Mouse (Mus musculus): Measurements from ENCODE around the gene Dand5. TPM values are rescaled to one million over a fixed set of nuclear protein-coding genes. Genes with fewer than 3 reads are reported as not detected.
A peak's percentile ranks its signal among the peaks of the same experiment; 100 is the strongest.

Gene Dand5
- total RNA-seq (2014; rRNA removed) (0.94 and 1.8 TPM in 2 replicates), polyA plus RNA-seq (2012; rRNA removed) (2.0 and 2.6 TPM in 2 replicates)

DNA sequence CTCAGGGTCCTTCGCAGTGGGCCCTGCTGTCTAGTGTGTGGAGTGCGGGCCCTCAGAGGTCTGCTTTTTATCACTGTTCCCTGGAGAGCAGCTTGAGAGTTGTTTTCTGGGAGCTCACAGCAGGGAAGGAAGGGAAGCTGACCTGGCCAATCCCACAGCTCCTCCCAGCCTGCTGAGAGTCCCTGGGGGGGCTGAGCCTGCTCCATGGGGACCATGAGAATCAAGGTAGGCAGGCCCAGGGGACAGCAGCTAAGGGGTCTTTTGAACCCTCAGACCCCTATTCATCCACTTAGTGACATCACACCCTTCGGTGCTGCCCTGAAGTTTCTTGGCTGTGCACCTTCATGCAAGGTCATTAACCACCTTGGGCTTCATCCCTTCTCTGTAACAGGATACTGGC is at the start of gene Dand5:
Dand5 (minus strand) TSS at position 101 of the 400 bp plus-strand sequence.
- 82% methylated on average over 3 of the region's 3 CpGs for WGBS
- Histone ChIP-seq H3K4me3 (ENCODE audit: insufficient read depth, low read depth, low read length) (no peak within 1 kb of the TSS), H3K4me1 (ENCODE audit: control insufficient read depth, insufficient read depth, low read length) (no peaks in the 10 kb centered on the region), H3K27me3 (ENCODE audit: control insufficient read depth, insufficient read depth, low read length) (no peaks in the 10 kb centered on the region), H3K79me2 (ENCODE audit: control insufficient read depth, insufficient read depth, low read length) (peaks cover 3% of the 10 kb centered on the region; the same call in 1 of the 2 replicates), H3K9ac (ENCODE audit: low read depth, low read length) (no peak within 1 kb of the TSS), H3K27ac (replicated peaks; ENCODE audit: insufficient read depth, low read depth, low read length) (no peak within 1 kb of the TSS), H3K36me3 (ENCODE audit: control insufficient read depth, insufficient read depth, low read length) (no peaks in the 10 kb centered on the region)
- DNase-seq (ENCODE audit: extremely low read depth, low read depth, low spot score) = no peak
- no peak for TF ChIP-seq POLR2A (IDR thresholded peaks at IDR 0.05; ENCODE audit: extremely low read depth, insufficient read depth, low read length)
- no peak for TF ChIP-seq CTCF (IDR thresholded peaks at IDR 0.05; ENCODE audit: low read depth, low read length)

DNA sequence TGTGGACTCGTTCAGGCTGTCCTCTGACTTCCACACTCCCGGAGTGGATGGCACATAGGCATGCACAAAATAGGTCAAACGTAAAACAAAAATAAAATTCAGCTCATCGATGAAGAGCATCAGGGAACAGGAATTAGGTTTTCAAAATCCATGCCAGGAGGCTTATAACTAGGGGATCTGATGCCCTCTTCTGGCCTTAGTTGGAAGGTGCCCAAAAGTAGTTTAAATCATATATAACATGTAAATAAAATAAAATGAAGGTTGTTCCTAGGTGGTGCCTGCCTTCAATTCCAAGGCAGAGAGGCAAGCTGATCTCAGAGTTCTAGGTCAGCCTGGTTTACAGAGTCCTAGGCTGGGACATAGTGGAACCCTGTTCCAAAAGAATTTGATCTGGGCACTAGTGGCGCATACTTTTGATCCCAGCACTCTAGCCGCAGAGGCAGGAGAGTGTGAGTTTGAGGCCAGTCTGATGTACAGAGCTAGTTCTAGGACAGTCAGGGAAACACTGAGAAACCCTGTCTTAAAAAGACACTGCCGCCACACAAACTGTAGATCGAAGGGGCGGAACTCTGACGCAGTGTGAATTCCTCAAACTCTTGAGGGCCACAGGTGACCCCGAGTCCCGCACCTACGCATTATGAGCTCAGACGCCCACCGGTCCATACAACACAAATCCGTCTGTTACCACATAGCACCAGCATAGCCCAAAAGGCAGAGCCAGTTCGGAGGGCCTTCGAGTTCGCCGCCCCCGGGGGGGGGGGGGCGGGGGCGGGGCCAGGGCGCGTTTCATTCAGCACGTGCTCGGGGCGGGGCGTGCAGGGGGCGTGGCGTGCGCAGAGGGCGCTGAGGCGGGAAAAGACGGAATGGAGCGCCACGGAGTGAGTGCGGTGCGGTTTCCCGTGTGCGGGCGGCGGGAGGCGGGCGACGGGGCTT is 49.0 kb upstream of the Dand5 start, which contains the start of gene Syce2:
Syce2 (plus strand) TSS at position 736 of the 933 bp plus-strand sequence.
- peak within 1 kb of the TSS; percentile 52 for H3K4me3 ChIP-seq (ENCODE audit: insufficient read depth, low read depth, low read length)
- H3K27ac ChIP-seq (replicated peaks; ENCODE audit: insufficient read depth, low read depth, low read length) = no peak within 1 kb of the TSS; the same call in 1 of the 2 replicates
- peak; percentile 48 for DNase-seq (ENCODE audit: extremely low read depth, low read depth, low spot score)
- H3K9ac ChIP-seq (ENCODE audit: low read depth, low read length) = peak within 1 kb of the TSS; percentile 54
- no peak for TF ChIP-seq CTCF (IDR thresholded peaks at IDR 0.05; ENCODE audit: low read depth, low read length)
- no peak for TF ChIP-seq POLR2A (IDR thresholded peaks at IDR 0.05; ENCODE audit: extremely low read depth, insufficient read depth, low read length)
- H3K79me2 ChIP-seq (ENCODE audit: control insufficient read depth, insufficient read depth, low read length) = no peaks in the 10 kb centered on the region
- peaks cover 2% of the 10 kb centered on the region; the same call in 1 of the 2 replicates for H3K36me3 ChIP-seq (ENCODE audit: control insufficient read depth, insufficient read depth, low read length)
- 11% methylated on average over 30 of the region's 46 CpGs for WGBS
- H3K27me3 ChIP-seq (ENCODE audit: control insufficient read depth, insufficient read depth, low read length) = no peaks in the 10 kb centered on the region
- peaks cover 8% of the 10 kb centered on the region; the same call in 1 of the 2 replicates for H3K4me1 ChIP-seq (ENCODE audit: control insufficient read depth, insufficient read depth, low read length)

DNA sequence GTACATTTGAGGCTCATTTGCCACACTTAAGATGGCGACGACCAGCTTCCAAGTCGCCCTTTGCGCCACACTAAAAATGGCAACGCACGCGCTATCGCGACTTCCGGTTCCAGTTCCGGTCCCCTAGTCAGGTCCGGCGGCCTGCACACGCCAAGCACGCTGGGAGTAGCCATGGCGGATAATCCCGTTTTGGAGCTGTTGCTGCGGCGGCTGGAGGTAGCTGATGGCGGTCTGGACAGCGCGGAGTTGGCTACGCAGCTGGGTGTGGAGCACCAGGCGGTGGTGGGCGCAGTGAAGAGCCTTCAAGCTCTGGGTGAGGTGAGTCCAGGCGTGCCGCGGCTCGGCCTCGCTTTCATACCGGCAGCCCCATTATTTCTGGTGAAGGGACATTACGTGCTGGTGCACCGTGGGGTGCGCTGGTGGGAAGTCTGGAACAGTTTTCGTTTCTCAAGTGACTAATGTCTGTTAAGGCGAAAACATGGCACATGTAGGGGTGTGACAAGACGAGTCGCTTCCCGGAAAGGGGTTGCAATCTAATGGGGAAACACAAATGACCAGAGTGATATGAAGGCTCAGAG is 34.3 kb upstream of the Dand5 start, which contains the start of gene Farsa:
Farsa (plus strand) TSS at position 126 of the 578 bp plus-strand sequence.
- Histone ChIP-seq H3K27ac (replicated peaks; ENCODE audit: insufficient read depth, low read depth, low read length) (peak within 1 kb of the TSS; percentile 58; the same call in 1 of the 2 replicates), H3K9ac (ENCODE audit: low read depth, low read length) (peak within 1 kb of the TSS; percentile 93), H3K36me3 (ENCODE audit: control insufficient read depth, insufficient read depth, low read length) (peaks cover 5% of the 10 kb centered on the region; the same call in 1 of the 2 replicates), H3K4me3 (ENCODE audit: insufficient read depth, low read depth, low read length) (peak within 1 kb of the TSS; percentile 83), H3K79me2 (ENCODE audit: control insufficient read depth, insufficient read depth, low read length) (peaks cover 9% of the 10 kb centered on the region; the same call in 1 of the 2 replicates), H3K4me1 (ENCODE audit: control insufficient read depth, insufficient read depth, low read length) (peaks cover 4% of the 10 kb centered on the region; the same call in 1 of the 2 replicates), H3K27me3 (ENCODE audit: control insufficient read depth, insufficient read depth, low read length) (no peaks in the 10 kb centered on the region)
- peak; percentile 90 for DNase-seq (ENCODE audit: extremely low read depth, low read depth, low spot score)
- WGBS = 1% methylated on average over 39 of the region's 39 CpGs
- TF ChIP-seq POLR2A (IDR thresholded peaks at IDR 0.05; ENCODE audit: extremely low read depth, insufficient read depth, low read length) = peak; percentile 85
- TF ChIP-seq CTCF (IDR thresholded peaks at IDR 0.05; ENCODE audit: low read depth, low read length) = no peak

DNA sequence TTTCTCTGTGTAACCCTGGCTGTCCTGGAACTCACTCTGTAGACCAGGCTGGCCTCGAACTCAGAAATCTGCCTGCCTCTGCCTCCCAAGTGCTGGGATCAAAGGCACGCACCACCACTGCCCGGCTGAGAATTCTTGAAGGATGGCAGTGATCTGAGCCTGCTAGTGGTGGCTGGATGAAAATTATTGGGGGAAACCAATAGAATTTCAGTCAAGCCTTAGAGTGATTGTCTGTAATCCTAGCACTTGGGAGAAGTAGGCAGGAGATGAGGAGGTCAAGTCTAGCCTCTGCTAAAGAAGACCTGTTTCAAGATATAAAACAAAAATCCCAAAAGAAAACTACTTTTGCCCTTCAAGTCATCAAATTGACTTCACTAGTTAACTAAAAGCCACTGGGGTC is 33.8 kb upstream of the Dand5 start:
- Histone ChIP-seq H3K9ac (ENCODE audit: low read depth, low read length) (no peak overlapping the region), H3K79me2 (ENCODE audit: control insufficient read depth, insufficient read depth, low read length) (peaks cover 9% of the 10 kb centered on the region; the same call in 1 of the 2 replicates), H3K4me1 (ENCODE audit: control insufficient read depth, insufficient read depth, low read length) (peaks cover 4% of the 10 kb centered on the region; the same call in 1 of the 2 replicates), H3K36me3 (ENCODE audit: control insufficient read depth, insufficient read depth, low read length) (peaks cover 3% of the 10 kb centered on the region; the same call in 1 of the 2 replicates), H3K4me3 (ENCODE audit: insufficient read depth, low read depth, low read length) (no peak overlapping the region), H3K27ac (replicated peaks; ENCODE audit: insufficient read depth, low read depth, low read length) (no peak overlapping the region), H3K27me3 (ENCODE audit: control insufficient read depth, insufficient read depth, low read length) (no peaks in the 10 kb centered on the region)
- WGBS = 96% methylated on average over 3 of the region's 3 CpGs
- no peak for DNase-seq (ENCODE audit: extremely low read depth, low read depth, low spot score)
- TF ChIP-seq POLR2A (IDR thresholded peaks at IDR 0.05; ENCODE audit: extremely low read depth, insufficient read depth, low read length) (no peak), CTCF (IDR thresholded peaks at IDR 0.05; ENCODE audit: low read depth, low read length) (no peak)

DNA sequence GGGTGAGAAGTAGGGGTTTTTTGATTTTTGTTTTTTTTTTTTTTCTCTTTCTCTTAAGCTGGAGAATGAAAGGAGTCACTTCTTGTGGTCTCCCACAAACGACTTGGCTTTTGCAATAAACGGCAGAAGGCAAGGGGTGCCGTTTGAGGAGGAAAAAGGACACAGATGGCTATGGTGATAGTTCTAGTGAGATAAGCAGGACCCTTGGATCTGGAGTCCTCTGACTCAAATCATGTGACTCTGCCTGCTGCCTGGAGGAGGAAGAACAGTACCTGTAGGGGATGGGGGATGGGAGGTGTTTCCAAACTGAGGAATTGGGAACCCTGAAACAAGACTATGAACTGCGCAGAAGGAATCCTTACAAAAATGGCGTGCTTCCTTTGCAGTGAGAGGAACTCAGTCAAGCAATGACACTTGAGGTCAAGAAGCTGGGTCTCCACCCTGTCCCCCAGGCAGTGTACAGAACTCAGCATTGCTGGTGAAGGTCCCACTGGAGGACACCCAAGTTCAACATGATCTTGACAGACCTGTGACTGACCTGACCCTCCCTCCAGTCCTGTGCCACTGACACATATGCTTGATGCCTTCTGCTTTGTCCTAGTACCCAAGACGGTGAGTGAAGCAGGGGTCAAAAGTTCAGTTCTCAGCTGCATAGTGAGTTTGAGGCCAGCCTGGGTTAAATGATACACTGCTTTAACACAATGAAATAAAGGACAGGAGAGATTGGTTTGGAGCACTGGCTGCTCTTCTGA is 25.2 kb upstream of the Dand5 start:
- H3K27me3 ChIP-seq (ENCODE audit: control insufficient read depth, insufficient read depth, low read length) = no peaks in the 10 kb centered on the region
- peaks cover 10% of the 10 kb centered on the region; the same call in 1 of the 2 replicates for H3K79me2 ChIP-seq (ENCODE audit: control insufficient read depth, insufficient read depth, low read length)
- TF ChIP-seq POLR2A (IDR thresholded peaks at IDR 0.05; ENCODE audit: extremely low read depth, insufficient read depth, low read length) (no peak), CTCF (IDR thresholded peaks at IDR 0.05; ENCODE audit: low read depth, low read length) (no peak)
- 34% methylated on average over 6 of the region's 6 CpGs for WGBS
- peak; percentile 72 for DNase-seq (ENCODE audit: extremely low read depth, low read depth, low spot score)
- H3K27ac ChIP-seq (replicated peaks; ENCODE audit: insufficient read depth, low read depth, low read length) = peak overlapping the region; percentile 75
- H3K9ac ChIP-seq (ENCODE audit: low read depth, low read length) = peak overlapping the region; percentile 38
- H3K4me3 ChIP-seq (ENCODE audit: insufficient read depth, low read depth, low read length) = 0 out of 2 replicates have a peak overlapping the region, but pooled peaks have one; percentile 68
- H3K36me3 ChIP-seq (ENCODE audit: control insufficient read depth, insufficient read depth, low read length) = peaks cover 25% of the 10 kb centered on the region
- peaks cover 20% of the 10 kb centered on the region for H3K4me1 ChIP-seq (ENCODE audit: control insufficient read depth, insufficient read depth, low read length)

All from liver, adult 2 months (tissue).